Mouse (Mus musculus) E14TG2a.4 (cell line): ENCODE measurements around the gene Slc41a1.

Experiments
- H3K27me3 ChIP-seq: 2 replicates; pipeline ENCODE4 v1.6.1; 2014; ENCODE audit warnings: low read length, control low read depth; ENCODE audit not compliant: insufficient read depth
- H3K36me3 ChIP-seq: 2 replicates; pipeline ENCODE4 v1.6.1; 2014; ENCODE audit warnings: low read length, control low read depth; ENCODE audit not compliant: insufficient read depth
- H3K4me1 ChIP-seq: replicated peaks from 2 replicates; pipeline ENCODE4 v1.6.1; 2014; ENCODE audit warnings: low read depth, low read length, control low read depth
- H3K4me3 ChIP-seq: replicated peaks from 2 replicates; pipeline ENCODE4 v1.5.1; 2014; ENCODE audit warnings: mild to moderate bottlenecking, low read length
- H3K9me3 ChIP-seq: 2 replicates; pipeline ENCODE4 v1.6.1; 2014; ENCODE audit warnings: low read length, control low read depth
- CTCF ChIP-seq: conservative IDR thresholded peaks from 2 replicates; pipeline ENCODE4 v1.5.1; 2014; ENCODE audit warnings: low read length
- NANOG ChIP-seq: IDR thresholded peaks from 2 replicates; pipeline ENCODE4 v1.6.1; 2014; ENCODE audit warnings: borderline replicate concordance, low read length, mixed read lengths
- POU5F1 ChIP-seq: IDR thresholded peaks from 2 replicates; pipeline ENCODE4 v1.6.1; 2014; ENCODE audit warnings: low read length, borderline replicate concordance

The Slc41a1 gene

DNA sequence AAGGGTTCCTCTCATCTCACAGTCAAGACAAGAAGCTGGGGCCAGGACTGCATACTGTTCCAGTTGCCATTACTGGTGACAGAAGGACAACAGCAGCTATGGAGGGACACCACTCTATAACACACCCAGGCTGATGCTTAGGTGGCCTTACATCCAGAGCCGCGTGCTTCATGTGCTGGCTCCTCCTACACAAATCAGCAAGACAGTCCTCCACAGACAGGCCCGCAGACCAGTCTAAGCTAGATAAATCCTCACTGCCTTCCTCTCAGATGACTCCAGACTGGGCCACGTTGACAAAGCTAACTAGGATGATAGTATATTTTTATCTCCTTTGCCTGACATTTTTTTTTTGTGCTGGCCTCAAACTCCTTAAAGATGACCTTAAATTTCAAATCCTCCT, 34.5 kb downstream of the Slc41a1 start:
- Histone ChIP-seq H3K36me3 (no peaks in the 10 kb centered on the region), H3K4me3 (no peak overlapping the region), H3K27me3 (no peaks in the 10 kb centered on the region), H3K9me3 (no peaks in the 10 kb centered on the region), H3K4me1 (peaks cover 37% of the 10 kb centered on the region)
- TF ChIP-seq POU5F1 (no peak), CTCF (no peak), NANOG (no peak)

DNA sequence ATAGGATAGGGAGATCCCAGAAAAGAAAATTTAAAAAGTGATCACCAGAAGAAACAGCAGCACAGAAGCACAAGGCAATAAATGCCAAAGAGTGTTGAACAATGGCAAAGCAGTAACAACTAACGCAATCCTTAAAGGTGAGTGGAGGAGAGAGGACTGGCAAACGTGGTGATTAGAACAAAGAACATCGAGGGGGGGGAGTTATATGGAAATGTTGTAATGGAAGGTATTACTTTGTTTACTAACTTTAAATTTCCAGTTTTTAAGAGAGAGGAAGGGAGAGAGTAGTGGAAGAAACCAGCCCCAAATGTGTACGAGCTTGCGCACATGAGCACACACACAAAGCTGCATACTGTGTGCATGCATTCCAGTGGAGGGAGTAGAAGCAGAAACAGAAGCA, 38.3 kb downstream of the Slc41a1 start:
- peaks cover 6% of the 10 kb centered on the region for H3K27me3 ChIP-seq
- H3K4me3 ChIP-seq = no peak overlapping the region
- TF ChIP-seq POU5F1 (no peak), NANOG (no peak), CTCF (no peak)
- H3K9me3 ChIP-seq = no peaks in the 10 kb centered on the region
- peaks cover 23% of the 10 kb centered on the region for H3K4me1 ChIP-seq
- H3K36me3 ChIP-seq = 0 out of 2 replicates have a peak, but pooled peaks cover 7% of the 10 kb centered on the region

DNA sequence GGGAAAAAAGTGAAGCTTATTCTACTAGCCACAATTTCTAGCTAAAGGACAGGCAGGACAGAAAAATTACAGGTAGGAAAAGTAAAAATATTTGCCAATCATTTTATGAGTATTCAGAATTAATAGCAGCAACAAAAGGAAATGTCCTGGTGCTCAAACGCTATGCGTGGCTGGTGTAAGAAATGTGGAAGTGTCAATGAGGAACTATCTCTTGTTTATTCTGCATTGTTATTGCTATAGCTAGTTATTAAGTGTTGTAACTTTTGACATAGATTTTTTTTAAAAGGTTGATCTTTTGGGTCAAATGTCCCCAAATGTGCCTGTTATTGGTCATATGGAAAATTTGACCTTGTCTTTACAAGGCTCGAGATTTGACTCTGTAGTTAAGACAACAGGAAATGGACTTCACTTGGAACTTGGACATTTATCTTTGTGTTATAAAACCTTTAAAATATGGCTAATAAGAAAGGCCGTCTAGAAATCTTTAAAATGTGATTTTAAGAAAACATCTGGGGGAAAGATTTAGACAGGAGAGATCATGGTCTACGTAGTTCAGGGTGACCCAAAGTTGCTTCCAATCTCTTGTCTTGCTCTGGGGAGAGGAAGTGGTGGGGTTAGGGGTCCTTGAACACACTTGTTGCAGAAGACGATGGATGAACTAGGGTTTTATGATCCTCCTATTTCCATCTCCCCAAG, 39.2 kb downstream of the Slc41a1 start:
- peaks cover 6% of the 10 kb centered on the region for H3K27me3 ChIP-seq
- H3K4me3 ChIP-seq = peak overlapping the region; percentile 84
- no peak for TF ChIP-seq NANOG
- no peak for TF ChIP-seq POU5F1
- no peak for TF ChIP-seq CTCF
- 0 out of 2 replicates have a peak, but pooled peaks cover 12% of the 10 kb centered on the region for H3K36me3 ChIP-seq
- peaks cover 24% of the 10 kb centered on the region for H3K4me1 ChIP-seq
- H3K9me3 ChIP-seq = no peaks in the 10 kb centered on the region

DNA sequence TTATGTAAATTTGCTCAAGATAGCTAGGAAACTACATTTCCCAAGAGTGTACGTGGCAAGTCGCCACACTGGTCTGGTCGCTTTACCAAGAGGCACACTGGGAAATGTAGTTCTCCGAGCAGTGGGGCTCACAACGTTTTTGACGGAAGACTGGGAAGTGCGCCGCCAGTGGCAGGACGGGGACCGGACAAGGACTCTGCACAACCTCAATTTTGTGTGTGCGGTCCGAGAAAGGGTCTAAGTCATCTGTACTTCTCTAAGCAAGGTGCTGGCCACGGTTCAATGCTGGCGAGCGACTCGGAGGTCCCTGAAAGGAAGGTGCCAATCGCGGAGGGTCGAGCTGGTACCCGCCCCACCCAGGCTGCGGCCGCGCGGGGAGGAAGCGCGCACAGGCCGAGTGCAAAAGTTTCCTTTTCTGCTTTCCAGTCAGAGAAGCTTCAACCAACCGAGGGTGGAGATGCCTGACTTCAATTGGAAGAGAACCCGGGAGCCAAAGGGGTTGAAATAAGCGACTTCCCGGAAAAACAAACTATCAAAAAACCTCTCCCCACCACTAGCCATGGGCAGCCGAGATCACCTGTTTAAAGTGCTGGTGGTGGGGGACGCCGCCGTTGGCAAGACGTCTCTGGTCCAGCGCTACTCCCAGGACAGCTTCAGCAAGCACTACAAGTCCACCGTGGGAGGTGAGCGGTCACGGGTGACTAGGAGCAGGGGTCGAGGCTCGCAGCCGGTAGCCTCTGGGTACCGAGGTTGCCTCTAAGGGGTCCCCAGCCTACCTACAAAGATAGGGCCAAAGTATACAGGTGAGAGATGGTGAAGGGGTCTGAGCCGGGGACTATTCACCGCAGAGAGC, 40.0 kb downstream of the Slc41a1 start, which contains the start of gene Rab29:
Gene Rab29, plus strand, starts transcription at position 132 of the 853 bp plus-strand sequence.
- Histone ChIP-seq H3K4me3 (peak within 1 kb of the TSS; percentile 84), H3K4me1 (peaks cover 17% of the 10 kb centered on the region), H3K36me3 (peaks cover 16% of the 10 kb centered on the region; the same call in 1 of the 2 replicates), H3K9me3 (no peaks in the 10 kb centered on the region), H3K27me3 (peaks cover 6% of the 10 kb centered on the region)
- TF ChIP-seq POU5F1 (no peak), CTCF (peak; percentile 92)

DNA sequence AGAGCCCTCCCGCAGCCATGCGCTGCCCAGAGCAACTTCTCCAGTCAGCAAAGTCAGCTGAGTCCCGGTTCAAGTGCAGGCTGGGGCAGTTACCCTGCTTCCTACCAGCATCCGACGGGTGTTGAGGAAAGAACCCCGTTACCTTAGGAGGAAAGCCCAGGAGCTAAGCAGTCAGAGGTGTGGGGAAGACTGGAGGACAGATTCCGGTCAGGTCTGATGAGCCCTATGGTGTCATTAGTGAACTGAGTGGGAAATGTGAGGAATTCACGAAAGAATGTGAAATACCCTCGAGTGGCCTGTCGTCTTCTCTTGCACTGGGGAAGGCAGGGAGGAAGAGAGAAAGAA, 40.6 kb downstream of the Slc41a1 start:
- peaks cover 6% of the 10 kb centered on the region for H3K27me3 ChIP-seq
- no peak for TF ChIP-seq CTCF
- TF ChIP-seq POU5F1 = no peak
- no peak for TF ChIP-seq NANOG

DNA sequence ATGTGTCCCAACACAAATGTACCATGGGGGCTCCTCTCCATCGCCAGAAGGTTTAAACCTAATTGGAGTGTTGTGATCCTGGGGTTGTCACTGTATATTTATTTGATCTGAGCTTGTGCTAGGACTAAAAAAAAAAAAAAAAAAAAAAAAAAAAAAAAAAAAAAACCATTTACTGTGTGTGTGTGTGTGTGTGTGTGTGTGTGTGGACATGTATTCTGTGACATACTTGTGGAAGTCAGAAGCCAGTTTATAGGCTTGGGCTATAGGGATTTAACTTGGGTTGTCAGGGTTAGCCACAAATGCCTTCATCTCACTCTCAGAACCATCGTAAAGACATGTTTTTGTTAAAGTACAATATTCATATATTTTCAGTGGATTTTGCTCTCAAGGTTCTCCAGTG, 42.3 kb downstream of the Slc41a1 start:
- H3K4me1 ChIP-seq = peaks cover 17% of the 10 kb centered on the region
- H3K4me3 ChIP-seq = no peak overlapping the region
- TF ChIP-seq POU5F1 (no peak), NANOG (no peak), CTCF (no peak)

More for the DNA sequence above, 40.6 kb downstream of the Slc41a1 start:
- peaks cover 22% of the 10 kb centered on the region for H3K36me3 ChIP-seq
- H3K4me1 ChIP-seq = peaks cover 17% of the 10 kb centered on the region
- H3K9me3 ChIP-seq = no peaks in the 10 kb centered on the region
- peak overlapping the region; percentile 84 for H3K4me3 ChIP-seq

GRCm38 (mm10) chr1:131872856-131873255, 45.6 kb downstream of the Slc41a1 start:
- H3K36me3 ChIP-seq = peaks cover 34% of the 10 kb centered on the region
- H3K4me3 ChIP-seq = no peak overlapping the region
- peaks cover 4% of the 10 kb centered on the region for H3K27me3 ChIP-seq
- peaks cover 12% of the 10 kb centered on the region for H3K4me1 ChIP-seq
- TF ChIP-seq CTCF (no peak), NANOG (no peak), POU5F1 (no peak)
- H3K9me3 ChIP-seq = no peaks in the 10 kb centered on the region

More for the DNA sequence above, 42.3 kb downstream of the Slc41a1 start:
- H3K9me3 ChIP-seq = no peaks in the 10 kb centered on the region
- H3K36me3 ChIP-seq = peaks cover 34% of the 10 kb centered on the region
- peaks cover 6% of the 10 kb centered on the region for H3K27me3 ChIP-seq

GRCm38 (mm10) chr1:131879816-131880215, 52.5 kb downstream of the Slc41a1 start:
- no peak overlapping the region for H3K4me3 ChIP-seq
- H3K4me1 ChIP-seq = peaks cover 56% of the 10 kb centered on the region
- TF ChIP-seq CTCF (no peak), POU5F1 (no peak), NANOG (no peak)
- H3K9me3 ChIP-seq = no peaks in the 10 kb centered on the region
- no peaks in the 10 kb centered on the region for H3K27me3 ChIP-seq
- H3K36me3 ChIP-seq = no peaks in the 10 kb centered on the region
